Mouse (Mus musculus): ENCODE results near the gene AI661453. TPM values are rescaled to one million over a fixed set of nuclear protein-coding genes. Genes with fewer than 3 reads are reported as not detected.
A peak's percentile ranks its signal among the peaks of the same experiment; 100 is the strongest.

AI661453 gene
- polyA plus RNA-seq, 1 experiment from 2014 or later, result 0.76 TPM

DNA sequence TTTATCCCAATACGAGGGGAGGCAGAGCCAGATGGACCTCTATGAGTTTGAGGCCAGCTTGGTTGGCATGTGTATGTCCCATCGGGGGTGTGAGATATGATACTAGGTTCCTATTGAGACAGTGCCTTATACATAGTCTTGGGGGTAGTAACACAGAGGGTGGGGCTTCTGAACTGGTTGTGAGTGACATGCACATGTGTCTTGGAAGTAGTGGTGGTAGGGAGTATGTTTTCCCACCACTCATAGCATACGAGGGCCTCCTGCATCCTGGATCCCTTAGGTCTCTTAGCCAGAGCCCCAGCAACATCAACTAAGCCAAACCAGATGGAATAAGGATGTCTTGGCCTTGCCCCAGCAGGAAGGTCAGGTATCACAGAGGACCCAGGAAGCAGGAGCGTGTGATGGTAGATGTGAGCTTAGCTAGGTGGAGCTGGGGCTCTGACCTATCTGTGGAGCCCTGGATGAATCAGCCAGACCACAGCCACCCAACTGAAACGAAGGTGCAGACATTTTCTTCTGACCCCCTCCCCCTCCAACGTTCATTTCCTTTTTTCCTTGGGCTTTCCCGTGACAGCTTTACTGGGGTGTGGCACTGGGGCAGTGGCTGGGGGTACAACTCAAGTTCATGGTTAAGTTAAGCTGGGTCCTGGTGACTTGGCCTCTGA, 78.9 kb downstream of the AI661453 start:
- no peak overlapping the region for H3K27ac ChIP-seq (replicated peaks in 1 of 2; ENCODE audit: control insufficient read depth in 1 of 2, insufficient read depth in 1 of 2, low read depth in 2 of 2, low read length in 2 of 2)
- peaks cover 33 to 56% of the 10 kb centered on the region in 2 experiments for H3K4me1 ChIP-seq (ENCODE audit: control insufficient read depth in 2 of 2, insufficient read depth in 2 of 2, low read length in 2 of 2)
- ATAC-seq (ENCODE audit: insufficient number of reproducible peaks, insufficient read depth, low FRiP score, low read depth), result no peak
- H3K36me3 ChIP-seq (ENCODE audit: control insufficient read depth, insufficient read depth, low read length), result no peaks in the 10 kb centered on the region
- no peaks in the 10 kb centered on the region for H3K9me3 ChIP-seq (ENCODE audit: control insufficient read depth, low read length)
- H3K4me3 ChIP-seq (ENCODE audit: control insufficient read depth in 1 of 2, insufficient read depth in 1 of 2, low read depth in 1 of 2, low read length in 2 of 2), result no peak overlapping the region
- WGBS, result 85% methylated on average over 7 of the region's 7 CpGs
- H3K27me3 ChIP-seq (ENCODE audit: control insufficient read depth, insufficient read depth, low read length), result no peaks in the 10 kb centered on the region
- H3K9ac ChIP-seq (ENCODE audit: low read length), result no peak overlapping the region
- H3K4me2 ChIP-seq (ENCODE audit: low read length), result no peak overlapping the region

DNA sequence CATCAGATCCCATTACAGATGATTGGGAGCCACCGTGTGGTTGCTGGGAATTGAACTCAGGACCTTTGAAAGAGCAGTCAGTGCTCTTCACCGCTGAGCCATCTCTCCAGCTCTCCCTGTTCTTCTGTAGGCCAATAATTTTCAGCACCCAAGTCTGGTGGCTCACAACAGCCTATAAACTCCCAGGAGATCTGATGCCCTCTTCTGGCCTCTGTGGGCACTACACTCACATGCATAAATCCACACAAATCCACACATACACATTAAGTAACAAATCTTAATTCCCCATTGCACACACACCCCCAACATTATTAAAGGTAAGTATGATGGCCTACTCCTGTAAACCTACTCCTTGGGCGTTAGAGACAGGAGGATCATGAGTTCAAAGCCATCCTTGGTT, 79.8 kb downstream of the AI661453 start:
- no peak overlapping the region for H3K27ac ChIP-seq (replicated peaks in 1 of 2; ENCODE audit: control insufficient read depth in 1 of 2, insufficient read depth in 1 of 2, low read depth in 2 of 2, low read length in 2 of 2)

DNA sequence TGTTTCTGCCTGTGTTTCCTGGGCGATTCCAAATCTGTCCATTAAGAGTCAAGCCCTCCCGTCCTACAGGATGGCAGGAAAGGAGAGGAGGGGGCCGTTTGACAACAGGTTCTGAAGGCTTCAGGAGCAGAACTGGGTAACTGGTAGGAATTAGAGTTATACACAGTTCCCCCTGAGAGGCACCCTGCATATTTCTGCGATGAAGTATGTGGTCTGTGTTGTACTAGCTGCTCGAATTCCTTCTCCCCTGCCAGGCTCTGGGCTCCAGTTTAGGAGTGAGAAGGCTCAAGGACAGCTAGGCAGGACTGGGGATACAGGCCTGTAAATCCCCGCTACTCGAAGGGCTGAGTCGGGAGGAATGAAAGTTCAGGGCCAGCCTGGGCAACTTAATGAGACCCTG, 81.8 kb downstream of the AI661453 start:
- H3K36me3 ChIP-seq (ENCODE audit: control insufficient read depth, insufficient read depth, low read length), result no peaks in the 10 kb centered on the region
- 7% methylated on average over 8 of the region's 8 CpGs for WGBS
- peak overlapping the region; percentile 98 to 99 for H3K27ac ChIP-seq (replicated peaks in 1 of 2; ENCODE audit: control insufficient read depth in 1 of 2, insufficient read depth in 1 of 2, low read depth in 2 of 2, low read length in 2 of 2)
- no peak overlapping the region for H3K4me3 ChIP-seq (ENCODE audit: control insufficient read depth in 1 of 2, insufficient read depth in 1 of 2, low read depth in 1 of 2, low read length in 2 of 2)
- no peaks in the 10 kb centered on the region for H3K27me3 ChIP-seq (ENCODE audit: control insufficient read depth, insufficient read depth, low read length)
- H3K4me1 ChIP-seq (ENCODE audit: control insufficient read depth in 2 of 2, insufficient read depth in 2 of 2, low read length in 2 of 2), result peaks cover 42 to 65% of the 10 kb centered on the region in 2 experiments
- ATAC-seq (ENCODE audit: insufficient number of reproducible peaks, insufficient read depth, low FRiP score, low read depth), result peak; percentile 70
- H3K4me2 ChIP-seq (ENCODE audit: low read length), result peak overlapping the region; percentile 47
- no peaks in the 10 kb centered on the region for H3K9me3 ChIP-seq (ENCODE audit: control insufficient read depth, low read length)
- H3K9ac ChIP-seq (ENCODE audit: low read length), result peak overlapping the region; percentile 55

More for the DNA sequence above, 79.8 kb downstream of the AI661453 start:
- Histone ChIP-seq H3K4me2 (ENCODE audit: low read length) (no peak overlapping the region), H3K27me3 (ENCODE audit: control insufficient read depth, insufficient read depth, low read length) (no peaks in the 10 kb centered on the region), H3K4me1 (ENCODE audit: control insufficient read depth in 2 of 2, insufficient read depth in 2 of 2, low read length in 2 of 2) (peaks cover 34 to 62% of the 10 kb centered on the region in 2 experiments), H3K4me3 (ENCODE audit: control insufficient read depth in 1 of 2, insufficient read depth in 1 of 2, low read depth in 1 of 2, low read length in 2 of 2) (no peak overlapping the region), H3K9ac (ENCODE audit: low read length) (no peak overlapping the region), H3K36me3 (ENCODE audit: control insufficient read depth, insufficient read depth, low read length) (no peaks in the 10 kb centered on the region), H3K9me3 (ENCODE audit: control insufficient read depth, low read length) (no peaks in the 10 kb centered on the region)
- WGBS, result 94% methylated on average over 3 of the region's 3 CpGs
- no peak for ATAC-seq (ENCODE audit: insufficient number of reproducible peaks, insufficient read depth, low FRiP score, low read depth)

Other genes with a start within 250 kb of the AI661453 start
- gene Mrps10, start 67.7 kb upstream of the AI661453 start, polyA plus RNA-seq (2014; fragmentation: Nextera tagmentation; extraction: Ambion mirVana), result 67.2 and 69.8 TPM in 2 replicates
- gene Guca1b, start 51.2 kb upstream of the AI661453 start, polyA plus RNA-seq (2014; fragmentation: Nextera tagmentation; extraction: Ambion mirVana), result 0.63 and 0.96 TPM in 2 replicates
- 2.4 and 2.9 TPM in 2 replicates for gene Guca1a, start 36.0 kb upstream of the AI661453 start, polyA plus RNA-seq (2014; fragmentation: Nextera tagmentation; extraction: Ambion mirVana)
- gene 1700001C19Rik, start 761 bp downstream of the AI661453 start, polyA plus RNA-seq (2014; fragmentation: Nextera tagmentation; extraction: Ambion mirVana), result 0.72 and 0.92 TPM in 2 replicates
- 16.2 and 16.8 TPM in 2 replicates for gene Taf8, start 65.7 kb downstream of the AI661453 start, polyA plus RNA-seq (2014; fragmentation: Nextera tagmentation; extraction: Ambion mirVana)
- gene Ccnd3, start 68.4 kb downstream of the AI661453 start, polyA plus RNA-seq (2014; fragmentation: Nextera tagmentation; extraction: Ambion mirVana), result 466 and 469 TPM in 2 replicates
- gene Bysl, start 174.9 kb downstream of the AI661453 start, polyA plus RNA-seq (2014; fragmentation: Nextera tagmentation; extraction: Ambion mirVana), result 18.3 and 18.7 TPM in 2 replicates
- 28.6 and 30.9 TPM in 2 replicates for gene Med20, start 175.0 kb downstream of the AI661453 start, polyA plus RNA-seq (2014; fragmentation: Nextera tagmentation; extraction: Ambion mirVana)
- gene Gm20517, start 175.0 kb downstream of the AI661453 start, polyA plus RNA-seq (2014; fragmentation: Nextera tagmentation; extraction: Ambion mirVana), result 1.7 and 2.2 TPM in 2 replicates
- gene Usp49, start 194.1 kb downstream of the AI661453 start, polyA plus RNA-seq (2014; fragmentation: Nextera tagmentation; extraction: Ambion mirVana), result 3.0 and 3.2 TPM in 2 replicates